Mouse (Mus musculus) heart, embryonic 14.5 days (tissue): ENCODE measurements around the gene Nup107. TPM values are rescaled to one million over a fixed set of nuclear protein-coding genes. Genes with fewer than 3 reads are reported as not detected.
A peak's percentile ranks its signal among the peaks of the same experiment; 100 is the strongest.
"Not testable (repeated sequence)": the region's sequence is repeated elsewhere in the genome, so short reads cannot be mapped to it uniquely, and the experiment has no call there.

ENCODE experiments used
- ATAC-seq: fragments of 200-750 bp; cut with Nextera tagmentation; 2 replicates; pipeline ENCODE4 v1.8.0; 2017; ENCODE audit warnings: low read depth, moderate TSS enrichment; ENCODE audit not compliant: insufficient number of reproducible peaks, insufficient read depth, low FRiP score
- H3K27ac ChIP-seq, 2 experiments: fragments of 200-500 bp in 1 of 2; fragments of 300-500 bp in 1 of 2; sonication (generic) in 1 of 2; replicated peaks in 1 of 2; 2 replicates each; pipeline ENCODE4 v1.5.1; 2012 to 2014; ENCODE audit warnings: low read depth in 2 of 2, low read length in 2 of 2, control low read depth in 1 of 2, mild to moderate bottlenecking in 1 of 2, mixed read lengths in 1 of 2; ENCODE audit not compliant: control insufficient read depth in 1 of 2, insufficient read depth in 1 of 2
- H3K27me3 ChIP-seq: fragments of 300-500 bp; sonication (generic); 2 replicates; pipeline ENCODE4 v1.6.1; 2014; ENCODE audit warnings: mild to moderate bottlenecking, low read length, control low read depth; ENCODE audit not compliant: control insufficient read depth, insufficient read depth
- H3K36me3 ChIP-seq: fragments of 300-500 bp; sonication (generic); 2 replicates; pipeline ENCODE4 v1.6.1; 2014; ENCODE audit warnings: mild to moderate bottlenecking, control low read depth, low read length, mixed read lengths; ENCODE audit not compliant: control insufficient read depth, insufficient read depth
- H3K4me1 ChIP-seq, 2 experiments: fragments of 200-500 bp in 1 of 2; fragments of 300-500 bp in 1 of 2; sonication (generic) in 1 of 2; 2 replicates each; pipeline ENCODE4 v1.6.1; 2012 to 2014; ENCODE audit warnings: low read length in 2 of 2, control low read depth in 1 of 2, mixed read lengths in 1 of 2; ENCODE audit not compliant: control insufficient read depth in 2 of 2, insufficient read depth in 2 of 2
- H3K4me2 ChIP-seq: fragments of 300-500 bp; sonication (generic); 2 replicates; pipeline ENCODE4 v1.6.1; 2014; ENCODE audit warnings: mild to moderate bottlenecking, low read length
- H3K4me3 ChIP-seq, 2 experiments: fragments of 200-500 bp in 1 of 2; fragments of 300-500 bp in 1 of 2; sonication (generic) in 1 of 2; 2 replicates each; pipeline ENCODE4 v1.5.1; 2012 to 2014; ENCODE audit warnings: low read length in 2 of 2, mild to moderate bottlenecking in 2 of 2, control low read depth in 1 of 2, low read depth in 1 of 2, moderate library complexity in 1 of 2; ENCODE audit not compliant: control insufficient read depth in 1 of 2, insufficient read depth in 1 of 2
- H3K9ac ChIP-seq: fragments of 300-500 bp; sonication (generic); 2 replicates; pipeline ENCODE4 v1.6.1; 2014; ENCODE audit warnings: mild to moderate bottlenecking, low read length
- H3K9me3 ChIP-seq: fragments of 300-500 bp; sonication (generic); 2 replicates; pipeline ENCODE4 v1.6.1; 2016; ENCODE audit warnings: low read length, control low read depth; ENCODE audit not compliant: control insufficient read depth
- WGBS: fragments of 180-500 bp; shearing (Covaris S2); extraction: QIAGEN DNeasy Blood & Tissue Kit; methylation state at CpG from one replicate; pipeline ENCODE4 v1.1.7; 2014; 5-methylcytosine and 5-hydroxymethylcytosine counted together
- polyA plus RNA-seq: library from polyadenylated mRNA; unstranded; fragments of >200 nt; fragmentation: Nextera tagmentation; extraction: Ambion mirVana; gene quantifications from 2 replicates; pipeline ENCODE4 v1.2.1, GENCODE M21; 2014

The Nup107 gene
- polyA plus RNA-seq, 1 experiment from 2014 or later: 41.0 TPM

DNA sequence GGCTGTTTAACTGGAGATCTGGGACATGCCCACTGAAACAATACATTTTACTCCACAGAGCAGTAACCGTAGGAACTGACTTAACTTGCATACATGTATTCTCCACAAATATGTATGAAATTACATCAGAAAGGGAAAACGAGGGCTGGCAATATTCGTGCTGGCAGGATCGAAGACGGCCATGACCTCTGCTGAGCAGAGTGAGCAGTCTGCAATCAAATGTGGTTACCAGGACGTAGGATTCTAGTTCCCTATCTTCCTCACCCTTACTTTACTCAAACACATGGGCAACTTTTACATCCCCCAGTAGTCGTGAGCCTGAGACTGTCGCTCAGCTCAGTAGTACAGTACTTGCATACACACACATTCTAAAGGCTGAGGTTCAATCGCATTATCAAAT lies 83.6 kb downstream of the Nup107 start:
- Histone ChIP-seq H3K9ac (peak overlapping the region; percentile 100; the same call in 1 of the 2 replicates), H3K9me3 (no peaks in the 10 kb centered on the region), H3K27me3 (no peaks in the 10 kb centered on the region), H3K27ac (0 out of 4 replicates have a peak overlapping the region, but pooled peaks of 1 of the 2 experiments have one; percentile 14), H3K4me3 (peak overlapping the region in 1 of 2 experiments; percentile 98; a peak in 2 of 4 replicates), H3K4me1 (peaks cover 0 to 19% of the 10 kb centered on the region in 2 experiments; a peak in 3 of 4 replicates), H3K4me2 (peak overlapping the region; percentile 81), H3K36me3 (peaks cover 50% of the 10 kb centered on the region)
- no peak for ATAC-seq
- 83% methylated on average over 9 of the region's 9 CpGs for WGBS

- no peak for ATAC-seq
- WGBS: 95% methylated on average over 2 of the region's 2 CpGs
Measured at GRCm38 (mm10) chr10:117708376-117708775, 84.1 kb downstream of the Nup107 start.

DNA sequence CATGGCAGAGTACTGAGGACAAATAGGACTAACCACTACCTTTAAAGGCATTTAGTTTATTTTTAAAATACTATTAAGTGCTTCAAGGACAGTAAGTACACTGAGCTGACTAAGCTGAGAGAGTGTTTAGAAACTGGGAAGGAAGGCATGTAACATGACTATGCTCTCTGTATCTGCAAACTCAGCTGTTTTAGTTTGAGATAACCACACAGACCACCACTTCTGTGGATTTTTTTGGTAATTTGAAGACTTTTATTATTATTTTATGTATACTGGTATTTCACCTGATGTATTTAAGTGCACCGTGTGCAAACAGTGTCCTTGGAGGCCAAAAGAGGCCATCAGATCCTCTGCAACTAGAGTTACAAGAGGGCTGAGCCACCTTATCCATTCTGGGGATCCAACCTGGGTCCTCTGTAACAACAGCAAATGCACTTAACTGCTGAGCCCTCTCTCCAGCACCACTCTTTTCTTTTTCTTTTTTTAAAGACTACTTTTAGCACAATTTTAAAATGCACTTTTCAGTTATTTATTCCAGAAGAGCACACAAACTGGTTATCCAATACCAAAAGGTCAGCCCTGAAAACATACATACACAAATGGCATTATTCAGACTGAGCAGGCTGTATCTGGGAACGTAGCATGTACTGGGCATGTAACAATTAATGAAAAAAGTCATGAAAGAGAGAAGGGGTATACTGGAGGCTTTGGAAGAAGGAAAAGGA lies 85.2 kb downstream of the Nup107 start:
- no peak for ATAC-seq
- no peak overlapping the region for H3K27ac ChIP-seq
- 85% methylated on average over 2 of the region's 2 CpGs for WGBS

More at GRCm38 (mm10) chr10:117708376-117708775, 84.1 kb downstream of the Nup107 start:
- Histone ChIP-seq H3K9me3 (no peaks in the 10 kb centered on the region), H3K9ac (no peak overlapping the region), H3K27ac (no peak overlapping the region), H3K4me3 (peak overlapping the region in 1 of 2 experiments; percentile 98; a peak in 1 of 4 replicates), H3K27me3 (no peaks in the 10 kb centered on the region), H3K4me1 (peaks cover 0 to 19% of the 10 kb centered on the region in 2 experiments; a peak in 3 of 4 replicates), H3K36me3 (peaks cover 54% of the 10 kb centered on the region), H3K4me2 (no peak overlapping the region)

DNA sequence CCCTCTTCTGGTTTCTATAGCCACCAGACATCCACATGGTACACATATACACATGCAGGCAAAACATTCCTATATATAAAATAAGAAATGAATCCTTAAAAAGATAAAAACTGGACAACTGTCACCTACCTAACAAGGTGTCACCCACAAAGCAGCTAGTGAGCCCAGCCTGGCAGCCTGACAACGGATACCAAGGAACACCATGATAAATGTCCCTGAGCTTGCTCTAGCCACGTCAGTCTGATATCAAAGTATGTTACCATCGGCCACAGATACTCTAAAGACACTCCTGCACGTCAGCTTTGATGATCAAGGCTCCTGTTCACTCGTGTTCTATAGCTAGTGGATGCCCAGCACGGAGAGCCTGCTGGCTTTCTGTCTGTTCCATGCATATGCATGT lies 86.1 kb downstream of the Nup107 start:
- 77% methylated on average over 6 of the region's 6 CpGs for WGBS
- H3K36me3 ChIP-seq: peaks cover 74% of the 10 kb centered on the region
- H3K4me2 ChIP-seq: no peak overlapping the region

More for the DNA sequence above, 85.2 kb downstream of the Nup107 start:
- H3K4me3 ChIP-seq: no peak overlapping the region
- peaks cover 65% of the 10 kb centered on the region for H3K36me3 ChIP-seq
- H3K9me3 ChIP-seq: no peaks in the 10 kb centered on the region
- no peak overlapping the region for H3K4me2 ChIP-seq
- no peaks in the 10 kb centered on the region for H3K27me3 ChIP-seq
- H3K9ac ChIP-seq: no peak overlapping the region
- peaks cover 0 to 19% of the 10 kb centered on the region in 2 experiments; a peak in 3 of 4 replicates for H3K4me1 ChIP-seq

GRCm38 (mm10) chr10:117705806-117706205 lies 86.7 kb downstream of the Nup107 start:
- Histone ChIP-seq H3K27ac (no peak overlapping the region), H3K27me3 (no peaks in the 10 kb centered on the region), H3K4me3 (no peak overlapping the region), H3K4me1 (peaks cover 0 to 15% of the 10 kb centered on the region in 2 experiments; a peak in 3 of 4 replicates), H3K9ac (no peak overlapping the region), H3K36me3 (peaks cover 80% of the 10 kb centered on the region), H3K9me3 (no peaks in the 10 kb centered on the region), H3K4me2 (no peak overlapping the region)
- ATAC-seq: no peak

More for the DNA sequence above, 86.1 kb downstream of the Nup107 start:
- Histone ChIP-seq H3K27ac (no peak overlapping the region), H3K4me3 (no peak overlapping the region), H3K9ac (0 out of 2 replicates have a peak overlapping the region, but pooled peaks have one; percentile 13), H3K9me3 (no peaks in the 10 kb centered on the region), H3K27me3 (no peaks in the 10 kb centered on the region), H3K4me1 (peaks cover 0 to 17% of the 10 kb centered on the region in 2 experiments; a peak in 3 of 4 replicates)
- no peak for ATAC-seq

- Histone ChIP-seq H3K27me3 (no peaks in the 10 kb centered on the region), H3K36me3 (peaks cover 89% of the 10 kb centered on the region), H3K9ac (no peak overlapping the region), H3K9me3 (no peaks in the 10 kb centered on the region), H3K4me2 (no peak overlapping the region), H3K4me3 (no peak overlapping the region), H3K4me1 (peaks cover 0 to 15% of the 10 kb centered on the region in 2 experiments; a peak in 3 of 4 replicates), H3K27ac (no peak overlapping the region)
- no peak for ATAC-seq
- WGBS: 96% methylated on average over 6 of the region's 6 CpGs
Measured at GRCm38 (mm10) chr10:117704964-117705335, 87.6 kb downstream of the Nup107 start.

DNA sequence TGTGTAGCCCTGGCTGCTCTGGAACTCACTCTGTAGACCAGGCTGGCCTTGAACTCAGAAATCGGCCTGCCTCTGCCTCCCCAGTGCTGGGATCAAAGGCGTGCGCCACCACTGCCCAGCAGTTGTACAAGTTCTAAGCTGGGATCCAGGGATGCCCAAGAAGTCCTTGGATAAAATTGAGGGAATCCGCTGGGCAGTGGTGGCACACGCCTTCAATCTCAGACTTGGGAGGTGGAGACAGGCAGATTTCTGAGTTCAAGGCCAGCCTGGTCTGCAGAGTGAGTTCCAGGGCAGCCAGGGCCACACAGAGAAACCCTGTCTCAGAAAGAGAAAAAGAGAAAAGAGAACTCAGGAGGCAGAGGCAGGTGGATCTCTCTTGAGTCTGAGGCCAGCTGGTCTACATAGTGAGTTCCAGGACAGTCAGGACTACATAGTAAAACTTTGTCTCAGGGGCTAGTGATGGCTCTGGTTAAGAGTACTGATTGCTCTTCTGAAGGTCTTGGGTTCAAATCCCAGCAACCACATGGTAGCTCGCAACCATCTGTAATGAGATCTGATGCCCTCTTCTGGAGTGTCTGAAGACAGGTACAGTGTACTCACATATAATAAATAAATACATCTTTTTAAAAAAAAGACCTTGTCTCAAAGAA lies 88.1 kb downstream of the Nup107 start:
- H3K4me3 ChIP-seq, H3K4me2 ChIP-seq, H3K9ac ChIP-seq, H3K27ac ChIP-seq, ATAC-seq, H3K9me3 ChIP-seq, H3K27me3 ChIP-seq: not testable (repeated sequence)
- peaks cover 0 to 14% of the 10 kb centered on the region in 2 experiments; a peak in 3 of 4 replicates for H3K4me1 ChIP-seq
- peaks cover 93% of the 10 kb centered on the region for H3K36me3 ChIP-seq
- WGBS: 93% methylated on average over 6 of the region's 6 CpGs
